Mouse (Mus musculus): ENCODE results near the gene Ptprn2.
"Not testable (repeated sequence)": the region's sequence is repeated elsewhere in the genome, so short reads cannot be mapped to it uniquely, and the experiment has no call there.

Gene Ptprn2

DNA sequence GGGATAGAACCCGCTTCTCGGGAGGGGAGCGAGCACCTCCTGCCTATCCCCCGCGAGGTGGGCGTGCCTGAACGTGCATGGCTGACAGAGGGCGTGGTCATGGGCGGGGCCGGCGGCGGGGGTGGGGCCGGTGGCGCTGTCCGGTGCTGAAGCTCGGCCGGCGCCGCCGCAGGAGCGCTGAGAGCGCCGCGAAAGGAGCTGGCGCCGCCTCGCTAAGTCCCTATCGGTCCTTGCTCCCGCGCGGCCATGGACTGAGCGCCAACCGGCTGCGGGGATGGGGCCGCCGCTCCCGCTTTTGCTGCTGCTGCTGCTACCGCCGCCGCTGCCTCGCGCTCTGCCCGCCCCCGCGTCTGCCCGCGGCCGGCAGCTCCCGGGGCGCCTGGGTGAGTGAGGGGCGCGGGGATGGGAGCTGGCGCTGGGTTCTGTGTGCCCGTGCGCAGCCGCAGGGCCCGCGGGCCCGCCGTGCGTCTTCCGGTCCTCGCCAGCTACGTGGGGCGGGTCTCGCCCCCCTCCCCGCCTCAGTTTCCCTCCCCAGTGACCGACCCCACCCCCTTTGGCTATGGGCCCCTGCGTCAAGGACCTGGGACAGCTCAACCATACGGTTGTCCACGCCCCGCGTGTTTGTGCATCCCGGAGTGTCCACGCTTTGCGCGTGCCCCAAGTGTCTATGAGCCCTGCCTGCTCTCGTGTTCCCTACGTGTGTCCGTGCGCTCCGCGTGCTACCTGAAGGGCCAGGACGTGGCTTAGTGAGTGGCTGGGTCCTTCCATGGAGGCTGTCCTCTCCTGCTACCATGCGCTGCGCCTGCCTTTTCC is at the start of gene Ptprn2:
TSS of gene Ptprn2 (plus strand) at position 130 of the 813 bp plus-strand sequence.
- DNase-seq (ENCODE audit: low spot score in 2 of 2) = peak; percentile 48 to 74

DNA sequence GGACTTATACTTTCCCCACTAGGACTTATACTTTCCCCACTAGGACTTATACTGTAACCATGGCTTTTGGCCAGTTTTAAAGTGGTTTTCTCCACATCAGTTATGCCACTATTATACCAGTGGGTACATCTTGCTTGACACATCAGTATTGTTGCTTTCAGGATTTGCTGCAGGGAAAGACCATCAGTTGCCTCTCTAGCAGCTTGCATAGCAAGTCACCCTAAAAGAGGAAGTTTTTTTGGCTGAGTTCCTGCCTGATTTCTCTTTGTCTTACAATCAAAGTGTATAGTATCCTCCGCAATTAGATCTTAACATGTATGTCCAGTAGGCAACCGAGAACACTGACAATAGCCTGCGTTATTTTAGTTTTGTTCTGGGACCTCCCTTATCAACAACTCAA is 49.4 kb upstream of the Ptprn2 start:
- no peak for DNase-seq (ENCODE audit: low spot score in 2 of 2)

DNA sequence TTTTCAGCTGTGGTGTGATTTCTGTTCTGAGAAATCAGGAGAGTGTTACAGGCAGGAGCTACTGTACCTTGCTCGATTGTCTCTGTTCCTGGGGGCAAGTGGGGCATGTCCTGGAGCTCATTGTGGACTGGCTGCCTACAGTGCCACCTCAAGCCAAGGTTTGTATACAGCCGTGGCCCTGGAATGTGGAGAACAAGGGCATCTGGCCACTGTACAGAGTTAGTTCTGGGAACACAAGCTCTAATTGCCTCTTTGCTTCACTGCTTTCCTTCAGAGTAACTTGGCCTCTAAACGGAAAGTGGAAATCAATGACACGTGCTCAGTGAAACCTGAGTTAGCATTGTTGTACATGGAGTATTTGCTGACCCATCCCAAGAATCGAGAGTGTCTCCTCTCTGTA is 46.9 kb upstream of the Ptprn2 start:
- no peak for DNase-seq (ENCODE audit: low spot score in 2 of 2)

DNA sequence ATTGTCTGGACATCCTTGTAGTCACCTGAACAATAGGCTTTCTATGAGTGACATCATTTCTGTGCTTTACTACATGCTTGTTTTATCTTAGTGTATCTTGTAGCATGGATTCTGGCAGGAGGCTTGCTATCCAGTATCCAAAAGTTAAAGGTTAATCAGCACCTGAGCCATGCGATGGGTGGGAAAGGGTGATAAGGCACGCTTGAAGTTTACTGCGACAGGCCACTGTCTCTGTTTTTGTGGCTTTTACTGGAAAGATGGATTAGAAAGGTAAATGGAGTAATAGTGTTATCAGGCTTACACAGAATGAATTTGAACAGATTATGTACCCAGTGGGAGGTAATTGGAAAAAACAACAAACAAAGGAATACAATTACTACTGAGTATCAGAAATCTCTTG is 43.3 kb upstream of the Ptprn2 start:
- no peak for DNase-seq (ENCODE audit: low spot score in 2 of 2)

DNA sequence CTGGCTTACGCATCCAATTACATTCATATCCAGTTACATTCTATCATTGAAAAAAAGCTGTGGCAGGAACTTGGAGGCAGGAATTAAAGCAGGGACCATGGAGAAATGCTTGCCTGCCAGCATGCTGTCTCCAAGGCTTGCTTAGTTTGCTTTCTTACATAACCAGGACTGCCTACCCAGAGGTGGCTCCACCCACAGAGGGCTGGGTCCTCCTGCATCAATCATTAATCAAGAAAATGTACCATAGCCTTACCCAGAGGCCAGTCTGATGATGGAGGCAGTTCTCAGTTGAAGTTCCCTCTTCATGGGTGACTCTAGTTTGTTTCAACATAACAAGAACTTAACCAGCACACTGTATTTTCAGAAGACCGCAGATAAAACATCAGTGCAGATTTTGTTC is 36.0 kb upstream of the Ptprn2 start:
- DNase-seq (ENCODE audit: low spot score in 2 of 2) = no peak

DNA sequence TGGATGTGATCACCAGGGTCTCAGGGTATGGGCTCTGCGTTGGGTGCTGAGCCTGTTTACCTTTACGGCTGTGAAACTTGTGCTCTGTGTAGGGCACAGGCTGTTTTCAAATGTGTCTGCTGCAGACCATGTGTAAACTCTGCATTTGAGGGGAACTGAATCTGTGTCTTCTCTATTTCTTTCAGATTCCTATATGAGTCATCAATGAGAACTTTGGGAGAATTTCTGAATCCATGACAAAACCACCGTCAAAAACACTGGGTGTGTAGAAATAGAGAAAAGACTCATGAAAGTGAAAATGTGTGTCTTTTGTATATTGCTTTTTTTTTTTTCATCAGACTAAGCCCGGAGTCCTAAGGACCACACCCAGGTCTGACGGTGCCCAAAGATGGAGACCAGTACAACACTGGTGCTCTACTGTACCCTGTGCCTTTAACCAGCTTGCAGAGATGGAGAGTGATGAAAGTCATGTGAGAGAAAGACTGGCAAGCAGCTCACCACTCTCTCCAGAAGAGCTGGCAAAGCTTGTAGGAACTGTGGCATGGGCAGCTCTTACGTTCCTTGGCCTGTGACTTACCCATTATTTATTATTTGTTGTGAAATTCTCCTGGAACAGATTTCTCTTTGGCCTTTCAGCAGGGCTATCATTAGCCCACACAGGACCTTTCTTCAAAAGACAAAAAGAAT is 25.0 kb upstream of the Ptprn2 start:
- DNase-seq (ENCODE audit: low spot score in 2 of 2) = no peak

DNA sequence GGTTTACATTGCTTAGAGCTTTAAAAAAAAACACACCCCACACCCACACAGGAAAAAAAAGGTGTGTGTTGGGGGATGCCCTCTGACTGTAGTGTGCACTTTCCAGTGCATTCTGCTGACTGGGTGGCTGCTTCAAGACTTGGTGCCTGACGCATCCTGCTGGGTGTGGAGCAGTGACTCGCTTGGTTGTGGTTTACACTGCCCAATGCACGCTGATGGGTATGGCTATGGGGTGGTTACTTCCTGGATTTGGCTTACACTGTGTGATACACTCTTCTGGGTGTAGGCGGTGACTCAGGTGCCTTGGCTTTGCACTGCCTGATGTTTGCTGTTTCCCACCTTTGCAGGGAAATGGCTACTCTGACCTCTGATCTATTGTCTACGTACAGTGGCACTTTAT is 18.5 kb upstream of the Ptprn2 start:
- DNase-seq (ENCODE audit: low spot score in 2 of 2) = peak in 1 of 2 experiments; percentile 5

DNA sequence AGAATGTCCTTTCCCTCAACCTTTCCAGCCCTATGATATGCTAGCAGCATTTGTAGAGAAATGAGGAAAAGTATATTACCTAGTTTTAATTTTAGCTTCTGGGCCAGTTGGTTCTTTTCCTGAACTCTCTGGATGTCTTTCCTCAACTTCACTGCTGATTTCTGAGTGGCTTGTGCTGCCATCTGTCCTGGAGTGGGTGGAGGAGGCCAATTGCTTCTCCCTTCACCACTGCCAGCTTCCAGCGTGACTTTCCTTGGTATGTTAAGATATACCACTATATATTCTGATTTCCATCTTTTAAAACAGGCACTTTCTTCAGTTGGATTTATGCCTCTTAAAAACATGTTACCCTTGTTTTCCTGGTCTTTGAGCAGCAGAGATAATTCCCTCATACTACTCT is 17.2 kb upstream of the Ptprn2 start:
- no peak for DNase-seq (ENCODE audit: low spot score in 2 of 2)

DNA sequence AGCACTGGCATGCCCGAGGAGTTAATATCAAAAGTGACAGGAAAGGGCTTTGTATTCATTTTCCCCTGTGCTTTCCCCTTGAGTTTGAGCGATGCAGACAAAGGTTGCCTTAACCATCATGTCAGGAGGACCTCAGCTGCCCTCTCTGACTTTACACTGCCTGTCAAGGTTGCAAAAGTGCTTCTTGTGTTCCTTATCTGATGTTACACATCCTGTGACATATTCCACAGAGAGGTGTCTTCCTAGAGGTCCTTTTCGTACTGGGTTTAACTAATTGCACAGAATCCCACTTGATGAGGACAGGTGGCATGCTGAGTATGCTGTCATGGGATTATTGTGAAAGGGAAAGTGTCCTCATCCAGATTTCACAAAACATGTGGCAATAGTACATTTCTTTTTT is 16.4 kb upstream of the Ptprn2 start:
- DNase-seq (ENCODE audit: low spot score in 2 of 2) = no peak

DNA sequence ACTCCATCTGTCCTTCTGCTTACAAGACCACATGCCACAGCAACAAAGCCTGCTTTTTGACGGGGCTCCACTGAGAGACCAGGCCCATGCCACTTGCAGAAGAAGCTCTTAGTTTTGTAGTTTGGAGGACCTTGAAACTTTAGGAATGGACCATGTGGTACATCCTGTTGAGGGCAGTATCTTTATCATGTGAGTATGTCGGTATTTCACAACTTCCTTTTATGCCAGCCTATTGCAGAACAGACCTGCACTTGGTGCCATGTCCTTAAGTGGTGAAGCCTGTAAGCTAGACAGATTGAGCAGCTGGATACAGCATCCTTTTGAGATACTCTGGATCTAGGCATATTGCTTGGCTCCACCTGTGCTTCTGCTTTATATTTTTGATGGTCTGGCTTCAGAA is 12.3 kb upstream of the Ptprn2 start:
- DNase-seq (ENCODE audit: low spot score in 2 of 2) = no peak

DNA sequence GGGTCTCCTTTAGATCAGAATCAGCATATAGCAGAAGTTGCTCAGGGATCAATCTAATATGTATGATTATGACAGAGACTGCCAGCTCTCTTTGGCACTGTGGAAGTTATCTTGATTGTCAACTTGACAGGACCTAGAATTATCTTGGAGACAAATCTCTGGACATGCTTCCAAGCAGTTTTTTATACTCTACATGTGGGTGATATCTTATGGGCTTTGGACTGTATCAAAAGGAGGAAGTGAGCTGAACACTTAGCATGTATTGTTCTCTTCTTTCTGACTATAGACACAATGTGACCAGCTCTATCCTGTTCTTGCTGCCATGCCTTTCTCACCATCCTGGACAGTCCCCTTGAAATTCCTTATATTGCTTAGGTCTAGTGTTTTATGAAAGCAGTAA is 11.8 kb upstream of the Ptprn2 start:
- no peak for DNase-seq (ENCODE audit: low spot score in 2 of 2)

DNA sequence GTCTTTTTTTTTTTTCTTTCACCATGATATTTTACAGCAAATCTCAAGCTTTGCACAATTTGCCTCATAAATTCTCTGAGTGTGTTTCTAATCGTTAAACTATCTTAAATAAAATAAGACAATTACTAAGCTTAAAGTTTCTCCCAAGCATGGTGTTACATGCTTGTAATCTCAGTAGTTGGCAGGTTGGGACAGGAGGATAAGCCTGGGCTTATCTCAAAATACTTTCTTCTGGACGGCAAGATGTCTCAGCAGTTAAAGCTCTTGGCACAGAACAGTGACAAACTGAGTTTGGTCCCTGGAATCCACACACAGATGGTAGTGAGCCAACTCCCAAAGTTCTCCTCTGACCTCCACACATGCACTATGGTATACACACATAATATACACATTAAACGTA is 10.8 kb upstream of the Ptprn2 start:
- DNase-seq (ENCODE audit: low spot score in 2 of 2) = no peak

DNA sequence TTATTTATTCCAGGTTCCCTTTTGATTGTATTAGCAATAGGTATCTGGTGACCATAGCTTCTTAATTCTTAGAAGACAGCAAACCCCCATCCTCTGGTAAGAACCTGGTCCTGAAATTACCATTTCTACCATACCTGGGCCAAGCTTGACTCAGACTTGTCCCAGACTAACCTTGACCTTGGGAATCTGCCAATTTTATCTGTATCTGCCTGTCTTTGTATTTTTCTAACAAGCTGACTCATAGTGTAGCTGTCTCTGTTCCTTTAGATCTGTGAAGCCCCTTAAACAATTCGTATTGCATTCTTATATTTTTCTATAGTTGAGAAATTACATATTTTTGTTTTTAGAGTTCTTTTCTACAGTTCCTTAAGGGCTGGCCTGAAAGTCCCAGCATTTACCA is 6.7 kb upstream of the Ptprn2 start:
- DNase-seq (ENCODE audit: low spot score in 2 of 2) = no peak

DNA sequence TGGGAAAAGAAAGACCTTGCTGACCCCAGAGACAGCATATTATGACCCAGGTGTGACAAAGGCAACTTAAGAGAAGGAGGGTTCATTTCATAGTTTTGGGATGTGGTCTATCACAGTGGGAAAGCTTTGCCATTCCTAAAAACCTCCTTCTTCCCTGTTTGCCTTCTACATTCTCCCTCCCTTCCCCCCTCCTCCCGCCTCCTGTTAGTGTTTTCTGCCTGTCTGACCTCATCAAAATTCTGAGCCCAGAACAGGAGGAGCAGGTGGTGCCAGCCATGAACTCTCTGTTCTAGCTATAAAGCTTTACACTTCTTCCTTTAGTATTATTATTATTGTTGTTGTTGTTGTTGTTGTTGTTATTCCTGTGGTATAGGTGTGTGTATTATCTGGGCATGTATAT is 3.6 kb upstream of the Ptprn2 start:
- DNase-seq (ENCODE audit: low spot score in 2 of 2) = no peak

DNA sequence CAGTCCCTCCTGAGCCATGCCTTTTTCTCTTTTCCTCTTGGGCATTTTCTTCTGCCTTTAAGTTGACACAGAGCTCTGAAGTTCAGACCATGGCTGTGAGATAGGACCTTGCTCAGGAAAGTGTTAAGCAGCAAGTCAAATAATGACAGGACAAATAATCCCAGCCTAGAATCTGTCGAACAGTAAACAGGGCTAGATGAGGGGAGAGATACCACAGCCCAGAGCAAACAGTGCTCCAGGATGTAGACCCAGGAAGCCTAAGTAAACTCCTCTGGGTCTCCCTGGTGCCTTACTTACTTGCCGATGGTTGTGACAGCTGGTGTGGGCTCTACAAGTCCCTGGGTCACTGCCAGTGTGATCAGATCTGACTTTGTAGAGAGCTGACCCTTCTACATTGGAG is 1.9 kb upstream of the Ptprn2 start:
- DNase-seq (ENCODE audit: low spot score in 2 of 2) = no peak

DNA sequence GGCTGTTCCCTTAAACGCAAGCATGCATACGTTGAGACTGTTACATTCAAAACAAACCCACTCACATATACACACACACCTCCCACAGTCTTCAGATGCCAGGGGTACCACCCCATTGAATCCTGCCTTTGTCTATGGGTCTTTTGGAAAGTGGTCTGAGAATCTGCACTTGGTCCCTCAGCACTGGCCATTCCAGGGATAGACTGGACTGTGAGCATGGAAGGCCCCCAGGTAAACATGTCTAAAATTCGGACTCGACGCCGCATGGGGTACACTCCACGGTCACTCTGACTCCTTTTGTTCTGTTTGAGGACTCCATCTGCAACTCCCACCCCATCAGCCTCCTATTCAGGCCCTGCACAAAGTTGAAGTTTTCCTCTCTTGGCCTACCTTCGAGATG is 529 bp upstream of the Ptprn2 start:
- DNase-seq (ENCODE audit: low spot score in 2 of 2) = no peak

DNA sequence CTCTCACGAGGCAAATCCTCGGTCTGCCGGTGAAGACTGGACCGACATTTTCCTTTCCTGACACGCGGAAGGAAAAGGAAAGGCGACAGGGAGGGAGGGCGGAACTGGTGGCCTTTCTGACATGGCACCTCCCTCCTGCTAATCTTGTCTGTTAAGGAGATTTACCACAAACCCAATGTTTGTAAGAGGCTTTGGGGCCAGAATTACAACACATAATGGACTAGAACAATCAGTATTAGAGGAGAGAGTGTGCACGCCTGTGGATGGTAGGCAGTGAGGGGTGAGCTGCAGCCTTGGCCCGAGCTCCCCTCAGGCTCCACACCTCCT is 847 bp downstream of the Ptprn2 start:
- no peak for DNase-seq (ENCODE audit: low spot score in 2 of 2)

DNA sequence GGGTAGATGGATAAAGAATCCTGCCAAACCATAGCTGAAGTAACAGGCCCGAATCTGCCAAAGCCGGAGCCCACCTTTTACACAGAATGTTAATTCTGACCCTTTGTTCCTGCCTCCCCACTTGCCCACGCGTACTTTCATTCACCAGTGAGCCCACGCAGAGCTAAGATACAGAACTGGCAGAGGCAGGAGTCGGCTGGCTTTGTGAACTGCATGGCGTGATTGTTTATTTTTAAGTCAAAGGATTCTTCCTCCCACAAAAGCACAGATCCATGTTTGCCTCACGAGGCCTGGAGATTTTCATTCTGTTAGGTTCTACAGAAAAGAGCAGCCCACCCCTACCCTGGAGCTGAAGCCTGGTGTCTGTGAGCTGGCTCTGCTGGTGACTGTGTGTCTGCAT is 3.3 kb downstream of the Ptprn2 start:
- no peak for DNase-seq (ENCODE audit: low spot score in 2 of 2)

DNA sequence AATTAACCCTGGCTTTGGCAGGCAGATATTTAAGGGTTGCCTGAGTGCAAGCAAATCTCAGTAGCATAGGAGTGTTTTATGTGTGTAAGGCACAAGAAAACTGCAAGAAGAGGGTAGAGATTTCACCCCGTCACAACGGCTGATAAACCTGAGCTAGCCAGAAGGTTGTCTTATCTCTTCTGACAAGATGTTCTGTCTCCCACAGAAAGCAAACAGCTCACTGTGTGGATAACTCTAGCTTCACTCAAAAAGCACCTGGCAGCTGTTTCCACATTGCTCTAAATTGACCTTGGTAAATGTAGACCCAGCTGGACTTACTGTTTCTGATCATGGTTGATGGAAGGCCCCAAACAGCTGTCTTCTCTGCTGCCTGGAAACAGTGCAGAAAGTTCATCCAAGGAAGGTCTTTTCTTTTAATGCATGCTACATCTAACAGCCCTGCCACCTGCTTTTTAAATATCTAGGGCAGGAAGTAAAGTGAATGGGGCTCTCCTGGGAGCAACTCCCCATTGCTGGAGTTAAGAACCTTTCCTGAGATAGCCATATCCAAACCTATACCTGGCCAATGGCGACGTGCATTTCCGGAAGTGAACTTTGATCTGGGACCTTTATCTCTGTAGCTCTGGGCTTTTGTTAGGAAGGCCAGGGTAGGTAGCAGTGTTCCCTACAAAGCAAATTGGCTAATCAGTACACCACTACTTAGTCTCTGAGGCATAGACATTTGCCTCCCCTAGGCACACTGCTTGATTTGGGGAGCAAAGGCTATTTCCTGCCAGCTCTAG is 5.2 kb downstream of the Ptprn2 start:
- no peak for DNase-seq (ENCODE audit: low spot score in 2 of 2)

DNA sequence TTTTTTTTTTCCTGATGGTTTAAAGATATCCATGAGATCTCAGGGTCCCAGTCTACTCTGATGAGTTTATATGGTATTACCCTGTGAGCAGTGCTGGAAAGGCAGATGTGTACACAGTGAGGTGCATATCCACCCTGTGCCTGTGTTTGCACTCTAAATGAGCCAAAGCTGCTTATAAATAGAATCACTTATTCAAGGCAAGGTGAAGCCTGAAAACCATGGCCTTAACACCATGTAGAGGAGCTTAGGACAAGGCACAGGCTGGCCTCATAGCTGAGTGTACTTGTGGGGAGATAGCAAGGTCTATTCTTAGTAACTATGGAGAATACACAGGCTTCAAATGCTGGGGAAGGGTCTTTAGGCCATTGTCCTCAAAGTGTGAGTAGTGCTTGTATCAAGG is 13.1 kb downstream of the Ptprn2 start:
- no peak for DNase-seq (ENCODE audit: low spot score in 2 of 2)

DNA sequence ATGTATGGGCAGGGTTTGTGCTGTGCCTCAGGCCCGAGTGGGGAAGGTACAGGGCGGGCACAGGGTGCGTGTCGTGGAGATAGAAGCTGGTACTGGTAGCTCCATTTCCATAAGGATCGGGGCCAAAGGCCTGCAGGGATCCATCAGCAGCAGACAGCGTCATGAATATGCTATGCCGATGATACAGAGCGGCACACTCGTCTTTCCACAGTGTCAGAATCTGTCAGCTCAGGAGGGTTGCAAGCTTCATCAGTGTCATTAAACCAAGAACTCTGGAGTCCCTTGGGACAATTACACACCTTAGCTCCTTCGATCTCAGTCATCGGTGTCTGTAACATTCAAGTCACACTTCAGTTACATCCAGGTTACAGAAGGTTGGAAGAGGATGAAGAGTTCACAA is 15.1 kb downstream of the Ptprn2 start:
- DNase-seq (ENCODE audit: low spot score in 2 of 2) = no peak

DNA sequence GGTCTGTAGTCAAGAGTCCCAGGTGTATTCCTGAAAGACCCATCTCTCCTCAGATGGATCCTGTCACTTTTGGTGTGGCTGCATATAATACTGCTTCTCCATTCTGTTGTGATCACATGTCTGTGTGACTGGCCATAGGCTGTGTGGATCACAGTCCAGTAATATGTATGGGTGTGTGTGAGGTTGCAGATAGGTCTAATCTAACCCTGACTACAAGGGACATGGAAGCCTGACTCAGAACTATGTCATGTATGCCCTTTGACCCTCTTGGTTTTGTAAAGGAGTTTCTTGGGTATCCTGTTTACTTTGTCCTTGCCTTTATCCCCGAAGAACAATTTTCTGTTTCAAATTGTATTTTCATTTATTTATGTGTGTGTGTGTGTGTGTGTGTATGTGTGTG is 27.0 kb downstream of the Ptprn2 start:
- DNase-seq (ENCODE audit: low spot score in 2 of 2) = no peak

DNA sequence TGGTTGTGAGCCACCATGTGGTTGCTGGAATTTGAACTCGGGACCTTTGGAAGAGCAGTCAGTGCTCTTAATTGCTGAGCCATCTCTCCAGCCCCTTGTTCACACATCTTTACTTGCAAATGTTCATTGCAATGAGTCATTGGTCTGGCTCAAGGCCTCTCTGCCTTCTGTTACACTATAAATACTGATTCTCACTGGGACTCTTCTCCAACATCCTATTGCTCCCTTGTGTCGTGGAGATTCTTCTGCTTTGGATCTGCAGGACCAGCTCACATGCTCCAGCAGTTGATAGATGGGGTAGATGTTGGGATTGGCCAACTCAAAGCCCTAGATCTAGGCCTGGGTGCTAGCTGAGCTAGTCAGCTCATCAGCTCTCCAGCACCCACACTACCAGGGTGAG is 28.3 kb downstream of the Ptprn2 start:
- not testable (repeated sequence) for DNase-seq (ENCODE audit: low spot score in 2 of 2)

Data from thymus, postnatal 10 days (tissue).